ENCODE assay signal across 10 mouse cellular contexts in genomic region chr11:97947426-97947825, GRCm38 (mm10). TPM values are rescaled to one million over a fixed set of nuclear protein-coding genes. Genes with fewer than 3 reads are reported as not detected.
DNase-seq lines count a peak whose midpoint lies in the region; ATAC-seq and TF ChIP-seq lines count a peak whose summit lies in the region.
"Had no signal": no experiment of that assay in that cellular context is flagged by ENCODE, and none has a peak within 500 bp of the region (broad histone marks: within the 10 kb centered on the region; RNA-seq: fewer than 3 reads in every experiment).

No protein-coding gene starts in this region.

- peak; percentile 70; the same call in 1 of the 2 replicates for TF ChIP-seq CTCF in embryonic fibroblast, embryonic 13.5 days (IDR thresholded peaks at IDR 0.05; ENCODE audit: borderline replicate concordance, insufficient read depth, low read length)

- H3K4me3 ChIP-seq in intestine, embryonic 14.5 days (ENCODE audit: low read depth, low read length), result no peak overlapping the region
- H3K4me3 ChIP-seq in intestine, embryonic 16.5 days (ENCODE audit: low read length), result no peak overlapping the region
- H3K4me3 ChIP-seq in ES-E14 (ENCODE audit: insufficient read depth in 1 of 2, low read depth in 1 of 2, low read length in 2 of 2, poor library complexity in 1 of 2, severe bottlenecking in 1 of 2), result no peak overlapping the region
- H3K4me3 ChIP-seq in embryonic fibroblast, embryonic 13.5 days (ENCODE audit: insufficient read depth, low read length), result no peak overlapping the region
- H3K4me3 ChIP-seq: embryonic facial prominence, embryonic 13.5 days had no signal

- H3K27me3 ChIP-seq in intestine, embryonic 14.5 days (replicated peaks; ENCODE audit: control insufficient read depth, insufficient read depth, low read length), result no peaks in the 10 kb centered on the region
- H3K27me3 ChIP-seq in intestine, embryonic 16.5 days (replicated peaks; ENCODE audit: control insufficient read depth, insufficient read depth, low read length), result no peaks in the 10 kb centered on the region
- H3K27me3 ChIP-seq: embryonic facial prominence, embryonic 13.5 days had no signal

- TF ChIP-seq POLR2A in embryonic fibroblast, embryonic 13.5 days (IDR thresholded peaks at IDR 0.05; ENCODE audit: low read depth, low read length), result no peak

- in situ Hi-C loops in ES-E14 (cut with MboI; ENCODE audit: low sequenced_read_pairs in 2 of 2, unreplicated experiment in 2 of 2), result no loop called here

- H3K9me3 ChIP-seq in intestine, embryonic 14.5 days (ENCODE audit: control insufficient read depth, low read length), result no peaks in the 10 kb centered on the region
- no peaks in the 10 kb centered on the region for H3K9me3 ChIP-seq in intestine, embryonic 16.5 days (ENCODE audit: control insufficient read depth, low read length)
- H3K9me3 ChIP-seq in ES-E14 (ENCODE audit: control insufficient read depth, insufficient read depth, low read depth, low read length), result no peaks in the 10 kb centered on the region
- H3K9me3 ChIP-seq: embryonic facial prominence, embryonic 13.5 days had no signal

- no peaks in the 10 kb centered on the region for H3K36me3 ChIP-seq in intestine, embryonic 14.5 days (ENCODE audit: control insufficient read depth, insufficient read depth, low read length)
- H3K36me3 ChIP-seq in intestine, embryonic 16.5 days (ENCODE audit: control insufficient read depth, insufficient read depth, low read length), result no peaks in the 10 kb centered on the region
- no peaks in the 10 kb centered on the region; the same call in 1 of the 2 replicates for H3K36me3 ChIP-seq in ES-E14 (ENCODE audit: control insufficient read depth, insufficient read depth, low read length, poor library complexity, severe bottlenecking)
- H3K36me3 ChIP-seq: embryonic facial prominence, embryonic 13.5 days had no signal

- no peak for ATAC-seq in intestine, embryonic 14.5 days (replicated peaks; ENCODE audit: low FRiP score, low TSS enrichment, low read depth)
- ATAC-seq in intestine, embryonic 16.5 days, result no peak
- ATAC-seq in megakaryocyte progenitor cell, adult 5-6 weeks (replicated peaks; ENCODE audit: poor library complexity), result peak; percentile 65
- ATAC-seq in megakaryocyte, adult 5-6 weeks (ENCODE audit: poor library complexity, severe bottlenecking), result no peak

- H3K27ac ChIP-seq in intestine, embryonic 14.5 days (ENCODE audit: low read depth), result no peak overlapping the region
- H3K27ac ChIP-seq in intestine, embryonic 16.5 days (ENCODE audit: low read length), result no peak overlapping the region
- H3K27ac ChIP-seq in ES-E14 (ENCODE audit: insufficient read depth, low read depth, low read length, poor library complexity, severe bottlenecking), result no peak overlapping the region
- H3K27ac ChIP-seq in embryonic fibroblast, embryonic 13.5 days (ENCODE audit: insufficient read depth, low read length), result no peak overlapping the region
- H3K27ac ChIP-seq: embryonic facial prominence, embryonic 13.5 days; macrophage had no signal

- no peak overlapping the region for H3K9ac ChIP-seq in intestine, embryonic 14.5 days (ENCODE audit: low read length)
- no peak overlapping the region for H3K9ac ChIP-seq in intestine, embryonic 16.5 days (ENCODE audit: low read depth, low read length)
- no peak overlapping the region for H3K9ac ChIP-seq in ES-E14 (ENCODE audit: insufficient read depth, low read depth, low read length, poor library complexity, severe bottlenecking)
- H3K9ac ChIP-seq: embryonic facial prominence, embryonic 13.5 days had no signal

- no peaks in the 10 kb centered on the region for H3K4me1 ChIP-seq in intestine, embryonic 14.5 days (replicated peaks; ENCODE audit: control insufficient read depth, insufficient read depth, low read length)
- H3K4me1 ChIP-seq in intestine, embryonic 16.5 days (ENCODE audit: control insufficient read depth, insufficient read depth, low read length), result no peaks in the 10 kb centered on the region
- H3K4me1 ChIP-seq in ES-E14 (ENCODE audit: control insufficient read depth in 2 of 2, insufficient read depth in 2 of 2, low read length in 2 of 2, poor library complexity in 1 of 2), result peaks cover 2 to 32% of the 10 kb centered on the region in 2 experiments; a peak in 3 of 4 replicates
- H3K4me1 ChIP-seq in embryonic fibroblast, embryonic 13.5 days (ENCODE audit: control insufficient read depth, insufficient read depth, low read length), result no peaks in the 10 kb centered on the region

- 16% methylated on average over 7 of the region's 7 CpGs for WGBS in intestine, embryonic 14.5 days
- 17% methylated on average over 7 of the region's 7 CpGs for WGBS in intestine, embryonic 16.5 days

- H3K4me2 ChIP-seq in intestine, embryonic 14.5 days (ENCODE audit: low read length), result no peak overlapping the region
- no peak overlapping the region for H3K4me2 ChIP-seq in intestine, embryonic 16.5 days (ENCODE audit: low read depth, low read length)
- H3K4me2 ChIP-seq: embryonic facial prominence, embryonic 13.5 days had no signal

- DNase-seq in intestine, embryonic 14.5 days (ENCODE audit: low spot score), result peak; percentile 69
- DNase-seq in B cell, adult 2 months, result peak; percentile 46 to 54
- DNase-seq in ES-E14 (ENCODE audit: low read depth, low spot score), result peak; percentile 71
- no peak for DNase-seq in ovary, adult 18-20 months (ENCODE audit: low spot score)

TF ChIP-seq in ES-E14, 5 proteins besides CTCF, POLR2A, EP300 and RAD21:
- TF ChIP-seq HCFC1 (IDR thresholded peaks at IDR 0.05; ENCODE audit: borderline replicate concordance, insufficient read depth, low read length) (no peak), CHD2 (IDR thresholded peaks at IDR 0.05; ENCODE audit: low read depth, low read length) (no peak), ZC3H11A (IDR thresholded peaks at IDR 0.05; ENCODE audit: borderline replicate concordance, low read depth, low read length) (no peak), ZNF384 (IDR thresholded peaks at IDR 0.05; ENCODE audit: low read depth, low read length) (no peak), MAFK (IDR thresholded peaks at IDR 0.05; ENCODE audit: insufficient read depth, low read depth, low read length) (no peak)

RNA-seq across cellular contexts. Expression of gene Plxdc1, which starts 38.8 kb away (rescaled TPM):
- 0.09 and 0.30 TPM in 2 replicates for polyA plus RNA-seq in intestine, embryonic 14.5 days (2014; fragmentation: Nextera tagmentation; extraction: Ambion mirVana)
- 0.34 and 0.65 TPM in 2 replicates for polyA plus RNA-seq in intestine, embryonic 16.5 days (2015; fragmentation: Nextera tagmentation; extraction: Ambion mirVana)
- 2.5 and 4.3 TPM in 2 replicates for total RNA-seq in ES-E14 (2012; rRNA removed)
- 0.68 and 0.86 TPM in 2 replicates for polyA plus RNA-seq in embryonic fibroblast, embryonic 13.5 days (2011; ENCODE audit: insufficient read length, low read depth, missing spikeins)
- total RNA-seq in megakaryocyte progenitor cell, adult 5-6 weeks (2015), result 2.3 and 3.0 TPM in 2 replicates
- 0.92 and 1.0 TPM in 2 replicates for total RNA-seq in megakaryocyte progenitor cell, adult 5-6 weeks (2017)
- 13.7 and 15.9 TPM in 2 replicates for total RNA-seq in megakaryocyte, adult 5-6 weeks (2015)
- 6.3 and 6.7 TPM in 2 replicates for total RNA-seq in megakaryocyte, adult 5-6 weeks (2017)

RNA-seq across cellular contexts. Expression of gene Arl5c, which starts 48.6 kb away (rescaled TPM):
- 9.6 and 13.8 TPM in 2 replicates for polyA plus RNA-seq in intestine, embryonic 14.5 days (2014; fragmentation: Nextera tagmentation; extraction: Ambion mirVana)
- 9.0 and 9.9 TPM in 2 replicates for polyA plus RNA-seq in intestine, embryonic 16.5 days (2015; fragmentation: Nextera tagmentation; extraction: Ambion mirVana)
- total RNA-seq in ES-E14 (2012; rRNA removed), result 2.9 and 4.4 TPM in 2 replicates
- polyA plus RNA-seq in embryonic fibroblast, embryonic 13.5 days (2011; ENCODE audit: insufficient read length, low read depth, missing spikeins), result 2.2 and 3.8 TPM in 2 replicates
- 3.9 and 6.1 TPM in 2 replicates for total RNA-seq in megakaryocyte progenitor cell, adult 5-6 weeks (2015)
- 2.5 and 7.6 TPM in 2 replicates for total RNA-seq in megakaryocyte progenitor cell, adult 5-6 weeks (2017)
- total RNA-seq in megakaryocyte, adult 5-6 weeks (2015), result 42.9 and 56.3 TPM in 2 replicates
- 51.2 TPM in 2 replicates for total RNA-seq in megakaryocyte, adult 5-6 weeks (2017)
